Mouse (Mus musculus): ENCODE measurements around the gene Stac2. TPM values are rescaled to one million over a fixed set of nuclear protein-coding genes. Genes with fewer than 3 reads are reported as not detected.
A peak's percentile ranks its signal among the peaks of the same experiment; 100 is the strongest.

Stac2 gene
- total and polyA plus RNA-seq, 3 experiments: 0.07 TPM; not detected in 2

- TF ChIP-seq MAX (IDR thresholded peaks at IDR 0.05; ENCODE audit: low read length) (peak; percentile 62), ELF1 (IDR thresholded peaks at IDR 0.05; ENCODE audit: low read depth, low read length) (peak; percentile 66), MAFK (IDR thresholded peaks at IDR 0.05; ENCODE audit: insufficient replicate concordance, low read length) (no peak), MAZ (IDR thresholded peaks at IDR 0.05; ENCODE audit: low read depth, low read length) (peak; percentile 94), NELFE (IDR thresholded peaks at IDR 0.05; ENCODE audit: low read depth, low read length) (peak; percentile 42; the same call in 1 of the 2 replicates), CHD2 (IDR thresholded peaks at IDR 0.05; ENCODE audit: low read length) (no peak), POLR2A (IDR thresholded peaks at IDR 0.05; ENCODE audit: low read depth, low read length) (no peak; the same call in 1 of the 2 replicates), RCOR1 (conservative IDR thresholded peaks at IDR 0.05; ENCODE audit: low read depth, low read length) (no peak), GABPA (IDR thresholded peaks at IDR 0.05; ENCODE audit: insufficient replicate concordance, low read depth, low read length) (no peak), POLR2AphosphoS2 (IDR thresholded peaks at IDR 0.05; ENCODE audit: low read depth, low read length) (no peak), HCFC1 (IDR thresholded peaks at IDR 0.05; ENCODE audit: low read depth, low read length) (0 out of 2 replicates have a peak, but pooled peaks have one; percentile 27), IRF4 (IDR thresholded peaks at IDR 0.05; ENCODE audit: low read depth, low read length) (peak; percentile 76), TCF12 (IDR thresholded peaks at IDR 0.05; ENCODE audit: low read depth, low read length) (0 out of 2 replicates have a peak, but pooled peaks have one; percentile 48), SIN3A (IDR thresholded peaks at IDR 0.05; ENCODE audit: low read length) (no peak; the same call in 1 of the 2 replicates), USF2 (conservative IDR thresholded peaks at IDR 0.05; ENCODE audit: low read depth, low read length) (no peak), PAX5 (IDR thresholded peaks at IDR 0.05; ENCODE audit: low read length) (no peak)
These were observed 50.6 kb downstream of the Stac2 start (continued) for GRCm38 (mm10) chr11:98002627-98003026.

GRCm38 (mm10) chr11:98001986-98002385 is 51.3 kb downstream of the Stac2 start:
- Histone ChIP-seq H3K4me2 (ENCODE audit: insufficient read depth, low read depth, poor library complexity, severe bottlenecking) (peak overlapping the region; percentile 73), H3K27ac (ENCODE audit: insufficient read depth, low read depth) (no peak overlapping the region), H3K27me3 (replicated peaks) (no peaks in the 10 kb centered on the region), H3K79me2 (replicated peaks; ENCODE audit: control insufficient read depth, extremely low read depth, insufficient read depth, poor library complexity, severe bottlenecking) (no peaks in the 10 kb centered on the region), H3K4me3 (replicated peaks in 1 of 3; ENCODE audit: low read depth in 2 of 3, low read length in 2 of 3, poor library complexity in 1 of 3) (peak overlapping the region in 2 of 3 experiments; percentile 48 to 54), H3K9me3 (replicated peaks; ENCODE audit: low read length) (peaks cover 6% of the 10 kb centered on the region), H3K4me1 (ENCODE audit: control insufficient read depth in 1 of 2, insufficient read depth in 2 of 2) (peaks cover 37 to 69% of the 10 kb centered on the region in 2 experiments), H3K36me3 (replicated peaks in 1 of 2; ENCODE audit: control insufficient read depth in 1 of 2, insufficient read depth in 1 of 2, low read length in 1 of 2) (peaks cover 0 to 3% of the 10 kb centered on the region in 2 experiments), H3K9ac (ENCODE audit: insufficient read depth, low read depth) (peak overlapping the region; percentile 40)
- dilution Hi-C loops (cut with MboI; ENCODE audit: extremely low pct_ligation_motif_present, extremely low pct_unique_long_range_greater_than_20kb, low sequenced_read_pairs): no loop called here
- in situ Hi-C loops (cut with MboI; ENCODE audit: low pct_ligation_motif_present, low pct_unique_long_range_greater_than_20kb, low sequenced_read_pairs): no loop called here
- DNase-seq (ENCODE audit: extremely low read depth): peak; percentile 30
- TF ChIP-seq GABPA (IDR thresholded peaks at IDR 0.05; ENCODE audit: insufficient replicate concordance, low read depth, low read length): no peak
- TF ChIP-seq RCOR1 (conservative IDR thresholded peaks at IDR 0.05; ENCODE audit: low read depth, low read length): no peak
- TF ChIP-seq MAZ (IDR thresholded peaks at IDR 0.05; ENCODE audit: low read depth, low read length): no peak
- TF ChIP-seq ELF1 (IDR thresholded peaks at IDR 0.05; ENCODE audit: low read depth, low read length): no peak
- TF ChIP-seq SMC3 (IDR thresholded peaks at IDR 0.05; ENCODE audit: low read depth, low read length): no peak
- TF ChIP-seq JUN (IDR thresholded peaks at IDR 0.05; ENCODE audit: insufficient read depth, low read depth, low read length): no peak
- no peak for TF ChIP-seq ZMIZ1 (IDR thresholded peaks at IDR 0.05; ENCODE audit: low read depth, low read length)
- TF ChIP-seq USF2 (conservative IDR thresholded peaks at IDR 0.05; ENCODE audit: low read depth, low read length): no peak
- TF ChIP-seq KAT2A (IDR thresholded peaks at IDR 0.05; ENCODE audit: insufficient replicate concordance, low read length): no peak
- peak; percentile 10; the same call in 1 of the 2 replicates for TF ChIP-seq MEF2A (IDR thresholded peaks at IDR 0.05; ENCODE audit: borderline replicate concordance, low read depth, low read length)
- TF ChIP-seq TBP (conservative IDR thresholded peaks at IDR 0.05; ENCODE audit: low read depth, low read length): no peak
- no peak for TF ChIP-seq MXI1 (IDR thresholded peaks at IDR 0.05; ENCODE audit: low read depth, low read length)
- no peak for TF ChIP-seq HCFC1 (IDR thresholded peaks at IDR 0.05; ENCODE audit: low read depth, low read length)
- TF ChIP-seq CHD2 (IDR thresholded peaks at IDR 0.05; ENCODE audit: low read length): peak; percentile 11; the same call in 1 of the 2 replicates
- TF ChIP-seq NRF1 (IDR thresholded peaks at IDR 0.05; ENCODE audit: low read depth, low read length): no peak
- no peak for TF ChIP-seq UBTF (IDR thresholded peaks at IDR 0.05; ENCODE audit: low read depth, low read length)
- TF ChIP-seq NELFE (IDR thresholded peaks at IDR 0.05; ENCODE audit: low read depth, low read length): no peak
- no peak for TF ChIP-seq ZC3H11A (IDR thresholded peaks at IDR 0.05; ENCODE audit: low read depth, low read length)
- no peak for TF ChIP-seq MAX (IDR thresholded peaks at IDR 0.05; ENCODE audit: low read length)
- no peak for TF ChIP-seq JUND (conservative IDR thresholded peaks at IDR 0.05; ENCODE audit: low read depth, low read length)
- peak; percentile 3; the same call in 1 of the 2 replicates for TF ChIP-seq BHLHE40 (IDR thresholded peaks at IDR 0.05; ENCODE audit: low read depth, low read length)
- TF ChIP-seq TCF12 (IDR thresholded peaks at IDR 0.05; ENCODE audit: low read depth, low read length): peak; percentile 39; the same call in 1 of the 2 replicates
- TF ChIP-seq POLR2AphosphoS2 (IDR thresholded peaks at IDR 0.05; ENCODE audit: low read depth, low read length): no peak
- TF ChIP-seq EP300 (IDR thresholded peaks at IDR 0.05; ENCODE audit: low read length): no peak
- TF ChIP-seq MAFK (IDR thresholded peaks at IDR 0.05; ENCODE audit: insufficient replicate concordance, low read length): no peak
- no peak for TF ChIP-seq ZKSCAN1 (IDR thresholded peaks at IDR 0.05; ENCODE audit: borderline replicate concordance, low read depth, low read length)
- TF ChIP-seq USF1 (IDR thresholded peaks at IDR 0.05; ENCODE audit: low read depth, low read length): no peak
- TF ChIP-seq POLR2A (IDR thresholded peaks at IDR 0.05; ENCODE audit: low read depth, low read length): no peak
- TF ChIP-seq CTCF (conservative IDR thresholded peaks at IDR 0.05 in 1 of 2, IDR thresholded peaks at IDR 0.05 in 1 of 2; ENCODE audit: low read depth in 2 of 2, low read length in 2 of 2): no peak
- peak; percentile 42 for TF ChIP-seq ZNF384 (IDR thresholded peaks at IDR 0.05; ENCODE audit: low read depth, low read length)
- no peak for TF ChIP-seq MYC (IDR thresholded peaks at IDR 0.05; ENCODE audit: low read depth, low read length)
- peak; percentile 19; the same call in 1 of the 2 replicates for TF ChIP-seq ETS1 (conservative IDR thresholded peaks at IDR 0.05; ENCODE audit: low read depth, low read length)
